Mouse (Mus musculus) right cerebral cortex, postnatal 36 days (tissue): Measurements from ENCODE around the gene Mrpl17.

Experiments
- DNase-seq, 2 experiments: peaks; one replicate each; pipeline ENCODE4 v3.0.0; 2022; ENCODE audit warnings: low spot score in 2 of 2, mixed read lengths in 1 of 2

Gene Mrpl17

DNA sequence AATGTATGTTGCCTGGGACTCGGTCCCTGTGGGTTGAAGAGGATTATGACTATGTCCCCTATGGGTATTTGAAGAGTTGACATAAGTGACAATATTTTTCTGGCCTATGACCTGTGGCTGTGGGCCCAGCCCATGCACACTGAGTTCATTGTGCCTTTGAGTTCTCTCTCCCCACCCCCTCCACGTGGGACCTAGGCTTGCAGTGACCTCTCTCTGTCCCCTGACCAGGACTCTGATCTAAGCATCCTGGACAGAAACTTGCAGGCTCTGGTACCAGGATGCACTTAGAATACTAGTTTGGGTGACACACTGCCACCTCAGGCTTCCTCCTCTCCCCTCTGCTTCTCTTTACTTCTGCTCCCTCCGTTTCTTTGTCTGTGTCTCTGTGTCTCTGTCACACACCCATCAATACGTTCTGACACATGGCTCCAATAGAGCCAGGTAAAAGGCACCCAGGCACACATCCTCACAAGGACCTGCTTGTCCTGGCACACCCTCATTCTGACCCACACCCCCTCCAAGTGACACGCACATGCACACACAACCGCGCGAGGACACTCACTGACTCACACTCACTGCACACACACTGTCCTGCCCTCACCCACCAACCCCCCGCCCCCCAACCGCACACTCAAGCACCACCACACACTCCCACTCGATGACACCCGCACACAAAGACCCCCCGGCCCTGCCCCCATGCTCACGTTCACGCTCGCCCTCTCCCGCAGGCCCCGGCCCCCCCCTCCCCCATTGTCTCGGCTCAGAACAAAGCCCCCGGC is 24.2 kb downstream of the Mrpl17 start:
- DNase-seq: no peak

DNA sequence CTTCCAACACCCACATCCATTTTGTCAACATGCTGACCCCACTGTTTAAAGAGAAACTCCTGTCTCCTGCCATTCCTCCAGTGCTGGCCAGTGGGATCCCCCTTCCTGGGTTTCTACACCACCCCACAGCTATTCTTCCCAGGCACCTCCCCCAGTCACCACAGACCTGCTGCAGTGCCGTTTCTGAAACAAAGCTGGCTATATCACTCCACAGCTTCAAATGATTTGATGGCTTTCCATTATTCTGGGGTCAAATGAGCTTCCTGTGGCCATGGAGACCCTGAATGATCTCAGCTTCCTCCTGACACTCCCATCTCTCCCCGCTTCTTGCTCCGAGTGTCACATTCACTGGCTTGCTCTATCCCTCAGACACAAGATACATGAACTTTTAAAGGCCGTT is 26.3 kb downstream of the Mrpl17 start:
- DNase-seq: no peak

DNA sequence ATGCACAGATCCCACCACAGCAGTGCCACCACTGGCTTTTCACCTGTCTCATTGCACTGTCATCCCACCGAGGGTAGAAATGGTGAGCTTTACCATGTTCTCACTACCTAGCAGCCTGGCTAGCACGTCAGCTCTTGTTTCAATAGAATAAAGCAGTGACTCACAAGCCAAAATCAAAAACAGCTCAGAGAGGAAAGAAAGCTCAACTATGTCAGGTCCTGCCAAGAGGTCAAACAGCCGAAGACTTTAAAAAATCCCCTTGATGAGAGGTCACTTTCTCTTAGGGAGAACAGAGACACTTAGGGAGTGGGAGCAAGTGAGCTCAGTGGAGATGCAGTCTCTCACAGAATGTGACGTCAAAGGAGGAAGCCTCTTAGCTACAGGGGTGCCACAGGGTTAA is 27.0 kb downstream of the Mrpl17 start:
- DNase-seq: no peak

DNA sequence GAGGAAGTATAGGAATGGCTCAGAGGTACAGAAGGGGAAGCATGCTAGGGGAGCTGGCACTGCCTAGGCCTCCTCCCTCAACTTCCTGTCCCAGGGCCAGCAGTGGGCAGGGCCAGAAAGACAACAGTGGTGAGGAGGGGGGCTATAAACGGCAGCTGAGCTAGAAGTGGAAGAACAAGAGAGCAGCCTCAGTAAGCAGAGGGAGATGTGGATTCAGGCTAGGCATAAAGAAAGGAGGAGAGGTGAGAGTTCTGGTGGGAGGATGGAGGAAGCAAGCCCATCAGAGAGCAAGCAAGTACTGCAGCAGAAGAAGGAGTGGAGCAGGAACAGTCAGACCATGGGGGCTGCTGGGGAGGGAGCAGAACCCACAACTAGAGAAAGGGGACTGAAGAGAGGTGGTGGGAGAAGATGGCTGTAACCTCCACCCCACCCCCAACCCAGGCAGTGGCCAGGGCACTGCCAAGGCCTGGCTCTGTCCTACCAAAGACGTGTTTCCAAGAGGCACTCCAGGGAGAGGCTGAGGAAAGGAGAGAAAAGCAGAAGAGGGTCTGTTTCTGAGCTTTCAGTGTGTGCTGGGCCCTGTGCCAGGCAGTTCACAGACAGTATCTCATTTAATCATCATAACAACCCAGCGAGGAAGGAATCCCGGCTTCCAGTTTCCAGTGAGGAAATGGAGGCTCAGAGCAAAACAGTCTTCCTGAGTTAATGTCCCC is 32.2 kb downstream of the Mrpl17 start:
- no peak for DNase-seq

DNA sequence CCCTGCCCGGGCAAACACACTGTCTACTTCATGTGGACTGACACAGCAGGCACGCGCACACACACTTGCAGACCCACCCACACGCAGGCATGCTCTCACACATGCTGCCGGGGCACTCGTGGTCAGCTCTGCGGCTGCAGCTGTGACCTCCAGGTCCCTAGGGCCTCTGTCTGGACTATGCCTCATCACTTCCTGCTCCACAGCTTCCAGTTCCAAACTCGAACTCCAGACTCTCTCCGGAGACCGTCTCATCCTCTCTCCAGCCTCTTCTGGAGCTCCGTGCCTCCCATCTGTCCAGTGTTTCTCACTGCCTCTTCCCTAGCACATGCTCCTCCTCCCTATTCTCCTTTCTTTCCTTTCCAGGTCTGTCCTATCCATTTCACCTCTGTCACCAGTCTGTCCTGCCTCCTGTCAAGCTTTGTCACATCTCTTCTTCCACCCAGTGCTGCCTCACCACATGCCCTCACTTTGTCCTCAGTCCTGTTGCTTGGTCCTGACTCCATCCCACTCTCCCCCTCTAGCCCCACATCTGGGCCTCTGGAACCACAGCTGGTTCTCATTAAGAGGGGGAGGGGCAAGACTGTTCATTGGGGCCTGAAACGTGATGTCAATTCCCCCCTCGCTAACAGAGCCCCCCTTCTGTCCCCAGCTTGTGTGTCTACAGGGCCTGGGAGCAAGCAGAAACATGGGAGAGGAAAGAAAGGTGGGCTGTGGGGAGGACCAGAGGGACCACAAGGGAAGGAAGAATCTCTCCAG is 32.9 kb downstream of the Mrpl17 start:
- no peak for DNase-seq

DNA sequence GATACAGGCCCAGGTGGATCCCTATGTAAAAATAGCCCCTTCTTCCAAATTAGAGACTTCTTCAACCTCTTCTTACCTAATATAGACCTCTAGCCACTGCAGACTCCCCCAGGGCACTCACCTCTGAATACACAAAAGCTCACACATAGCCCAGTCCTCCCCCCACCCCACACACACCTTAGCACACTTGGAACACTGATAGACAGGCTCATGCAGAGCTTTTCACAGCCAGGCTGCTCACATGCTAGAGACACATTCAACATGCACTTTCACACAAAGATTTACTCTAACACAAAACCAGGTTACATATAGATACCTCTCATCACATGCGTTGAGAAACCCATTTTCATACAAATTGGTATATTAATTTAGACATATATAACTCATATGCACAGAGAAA is 33.6 kb downstream of the Mrpl17 start:
- no peak for DNase-seq

DNA sequence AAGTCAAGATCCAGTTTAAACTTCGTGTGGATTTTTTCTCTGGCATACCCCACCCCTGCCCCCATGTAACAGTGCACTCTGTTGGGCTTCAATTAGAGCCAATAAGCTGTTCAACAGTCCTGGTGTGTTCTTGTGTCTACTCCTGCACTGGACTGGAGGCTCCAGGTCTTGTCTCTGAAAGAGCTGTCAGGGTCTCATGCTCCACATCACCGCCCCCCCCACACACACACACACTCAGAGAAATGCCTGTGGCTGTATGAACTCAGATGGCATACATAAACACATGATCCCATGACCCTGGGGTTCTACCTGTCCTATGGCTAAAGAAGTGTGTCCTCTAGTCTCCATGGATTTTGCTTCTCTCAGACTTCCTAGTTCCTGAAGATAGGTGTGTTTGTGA is 34.9 kb downstream of the Mrpl17 start:
- no peak for DNase-seq

DNA sequence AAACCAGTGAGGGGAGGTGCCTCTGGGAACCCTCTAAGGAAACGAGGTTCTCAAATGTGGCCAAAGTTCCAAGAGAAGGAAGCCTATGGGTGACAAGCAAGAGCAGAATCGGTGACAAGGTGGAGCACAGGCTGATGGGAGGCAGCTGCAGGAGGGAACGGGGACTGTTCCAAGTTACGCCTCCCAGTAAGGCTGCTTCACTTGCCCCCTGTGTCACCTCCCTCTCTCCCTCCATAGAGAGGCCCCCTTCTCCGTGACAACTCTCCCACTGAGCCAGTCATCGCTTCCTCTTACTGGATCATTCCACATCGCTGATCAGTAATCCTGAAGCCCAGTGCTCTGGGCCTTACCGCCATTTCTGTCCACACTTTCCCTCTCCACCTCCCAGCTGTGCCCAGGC is 36.2 kb downstream of the Mrpl17 start:
- DNase-seq: no peak

DNA sequence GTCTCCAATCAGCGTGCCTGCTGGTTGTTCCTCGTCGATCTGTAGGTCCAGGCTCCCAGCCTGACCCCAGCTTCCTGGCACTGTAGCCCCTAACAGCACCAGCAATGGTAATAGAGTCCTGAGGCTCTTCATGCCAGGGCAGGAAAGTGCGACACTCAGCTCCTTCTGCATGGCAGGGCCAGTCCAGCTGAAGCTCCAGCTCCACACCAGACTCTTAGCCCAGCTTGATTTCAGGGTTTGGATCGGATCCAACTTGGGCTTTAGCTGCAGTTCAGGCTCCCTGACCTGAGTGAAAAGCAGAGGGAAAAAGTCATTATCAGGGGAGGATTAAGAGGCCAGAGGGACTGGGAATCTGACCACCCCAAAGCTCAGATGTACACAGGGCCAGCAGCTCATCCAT is 37.9 kb downstream of the Mrpl17 start:
- DNase-seq: no peak

DNA sequence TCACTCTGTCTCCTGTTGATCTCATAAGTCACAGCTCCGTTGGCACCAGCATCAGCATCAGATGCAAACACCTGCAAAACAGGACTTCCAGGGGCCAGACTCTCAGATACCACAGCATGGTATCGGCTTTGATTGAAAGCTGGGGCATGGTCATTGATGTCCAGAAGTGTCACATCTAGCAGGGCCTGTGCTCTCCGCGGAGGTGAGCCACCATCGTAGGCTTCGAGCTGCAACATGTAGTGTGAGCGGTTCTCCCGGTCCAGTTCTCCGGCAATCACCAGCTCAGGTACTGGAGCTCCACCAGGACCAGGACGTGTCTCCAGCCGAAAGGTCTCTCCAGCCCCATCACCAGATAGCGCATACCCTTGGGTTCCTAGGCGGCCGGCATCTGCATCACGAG is 38.6 kb downstream of the Mrpl17 start:
- DNase-seq: no peak

DNA sequence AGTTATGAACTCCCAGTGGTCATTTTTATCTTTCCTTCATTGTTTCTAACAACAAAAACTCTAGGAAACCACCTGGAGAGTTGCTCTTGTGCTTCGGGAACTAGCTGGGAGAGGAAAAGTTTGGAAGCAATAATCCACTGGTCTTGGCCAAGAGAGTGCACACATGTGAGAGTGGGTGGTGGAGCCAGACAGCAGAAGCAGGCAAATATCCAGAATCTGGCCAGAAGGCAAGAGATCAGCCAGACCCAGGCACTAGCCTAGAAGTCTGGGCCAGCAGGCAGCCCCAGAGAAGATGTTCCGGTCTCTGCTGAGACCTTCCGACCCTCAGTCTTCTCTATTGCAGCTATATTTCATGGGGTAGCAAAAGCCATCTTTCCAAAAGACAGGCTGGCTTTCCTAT is 40.9 kb downstream of the Mrpl17 start:
- no peak for DNase-seq

DNA sequence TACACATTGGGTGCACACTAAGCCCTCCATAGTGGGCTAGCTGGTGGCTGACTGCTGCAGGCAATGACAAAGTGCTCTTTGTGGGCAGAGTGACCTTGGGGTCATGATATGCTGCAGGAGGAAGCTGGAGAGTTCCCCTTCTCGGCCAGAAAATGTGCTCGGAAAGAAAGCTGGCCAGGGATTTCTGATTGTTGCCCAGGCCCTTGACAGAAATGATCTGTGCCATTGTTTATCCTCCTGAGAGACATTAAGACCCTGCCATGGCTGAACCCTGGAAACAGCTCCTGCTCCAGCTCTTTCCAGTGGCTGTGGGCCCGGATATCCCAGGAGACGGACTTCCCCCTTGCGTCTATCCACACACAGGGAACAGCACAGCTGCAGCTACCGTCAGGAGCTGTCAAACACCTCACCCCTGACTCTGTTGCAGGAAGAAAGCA is 43.2 kb downstream of the Mrpl17 start:
- no peak for DNase-seq

DNA sequence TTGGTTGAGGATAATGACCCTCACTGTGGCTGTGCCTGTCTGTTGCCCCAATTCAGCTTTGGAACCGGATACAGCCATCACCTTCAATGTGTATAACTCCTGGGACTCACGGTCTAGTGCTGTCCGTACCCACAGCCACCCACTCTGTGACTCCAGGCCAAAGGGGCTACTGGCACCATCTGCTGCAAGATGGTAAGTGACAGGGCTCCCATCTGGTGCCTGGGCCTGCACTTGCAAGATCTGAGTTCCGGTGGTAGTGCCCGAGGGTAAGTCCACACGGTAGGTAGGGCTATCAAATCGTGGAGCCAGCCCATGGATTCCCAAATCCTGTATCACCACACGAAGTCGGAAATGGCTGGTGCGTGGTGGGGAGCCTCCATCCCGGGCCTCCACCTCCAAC is 46.6 kb downstream of the Mrpl17 start:
- no peak for DNase-seq

DNA sequence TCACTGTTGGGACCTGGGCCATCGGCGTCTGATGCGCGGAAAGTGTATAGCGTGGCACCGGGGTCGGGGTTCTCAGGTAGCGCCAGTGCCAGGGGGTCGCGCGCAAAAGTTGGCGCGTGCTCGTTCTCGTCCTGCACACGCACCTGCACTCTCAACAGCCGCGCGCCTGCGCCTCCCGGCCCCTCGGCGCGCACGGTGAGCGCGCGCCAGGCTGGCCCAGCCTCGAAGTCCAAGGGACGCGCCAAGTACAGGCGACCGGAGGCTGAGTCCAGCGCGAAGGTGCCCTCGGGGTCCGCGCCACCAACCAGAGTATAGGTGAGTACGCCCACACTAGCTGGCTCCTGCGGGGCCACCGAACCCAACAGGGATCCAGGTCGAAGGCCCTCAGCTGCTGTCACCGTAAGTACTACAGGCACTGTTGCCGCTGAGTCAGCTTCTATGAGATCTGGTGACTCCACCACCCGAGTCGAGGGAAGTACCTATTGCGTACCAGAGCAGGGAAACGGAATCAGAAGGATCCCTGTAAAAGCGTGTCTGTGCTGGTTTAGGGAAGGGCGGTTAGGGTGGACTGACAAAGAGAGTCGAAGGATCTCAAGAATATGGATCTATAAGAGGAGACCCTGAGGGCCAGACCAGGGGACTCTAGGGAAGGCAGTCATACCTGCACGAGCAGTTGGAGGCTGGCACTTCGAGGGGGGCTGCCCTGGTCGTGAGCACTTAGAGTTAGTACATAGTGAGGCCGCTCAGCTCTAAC is 48.2 kb downstream of the Mrpl17 start:
- no peak for DNase-seq

DNA sequence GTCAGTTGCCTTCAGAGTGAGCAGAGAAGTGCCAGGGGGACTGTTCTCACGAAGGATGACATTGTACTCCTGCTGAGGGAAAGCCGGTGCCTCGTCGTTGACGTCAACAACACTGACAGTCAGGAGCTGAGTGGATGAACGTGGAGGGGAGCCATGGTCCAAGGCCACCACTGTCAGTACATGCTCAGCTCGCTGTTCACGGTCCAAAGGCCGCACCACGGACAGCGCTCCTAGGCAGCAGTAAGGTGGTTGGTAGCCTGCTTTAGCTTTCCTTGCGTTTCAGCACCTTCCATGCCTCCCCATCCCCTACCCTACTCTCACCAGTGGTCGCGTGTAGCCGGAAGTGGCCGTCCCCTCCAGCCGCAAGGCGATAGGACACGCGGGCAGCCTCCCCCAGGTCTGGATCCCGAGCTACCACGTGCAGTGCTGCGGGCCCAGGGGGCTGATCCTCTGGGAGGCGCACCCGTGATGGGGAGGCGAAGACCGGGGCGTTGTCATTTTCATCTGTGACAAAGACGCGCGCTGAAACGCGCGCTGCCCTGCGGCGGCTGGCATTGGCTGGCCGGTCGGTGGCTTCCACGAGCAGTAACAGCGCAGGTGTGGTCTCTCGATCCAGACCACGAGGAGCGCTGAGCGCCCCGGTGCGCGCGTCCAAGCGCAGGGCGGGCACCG is 49.0 kb downstream of the Mrpl17 start:
- DNase-seq: no peak

DNA sequence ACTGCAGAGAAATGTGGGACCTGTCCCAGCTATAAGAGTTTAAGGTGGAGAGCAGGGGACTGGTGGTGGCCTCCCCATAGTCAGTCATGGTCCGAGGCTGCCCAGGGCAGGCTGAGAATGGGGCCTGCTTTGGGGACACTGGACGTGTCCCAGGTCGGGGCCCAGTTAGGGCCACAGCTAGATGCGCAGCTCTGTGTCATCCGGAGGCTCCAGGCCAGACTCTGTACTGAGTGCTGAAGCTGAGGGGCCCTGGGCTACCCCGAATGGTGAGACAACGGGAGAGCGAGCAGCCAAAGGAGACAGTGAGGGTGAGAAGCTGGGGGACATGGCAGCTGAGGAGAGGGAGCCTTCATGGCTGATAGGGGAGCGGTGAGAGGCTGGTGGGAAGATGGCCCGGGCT is 57.6 kb downstream of the Mrpl17 start:
- no peak for DNase-seq
